Mouse (Mus musculus): Measurements from ENCODE around the gene Carmil1. TPM values are rescaled to one million over a fixed set of nuclear protein-coding genes. Genes with fewer than 3 reads are reported as not detected.

Carmil1 gene
- total and polyA plus RNA-seq, 3 experiments = 0.15 to 1.2 TPM; not detected in 1

GRCm38 (mm10) chr13:24102256-24102655 is 178.3 kb downstream of the Carmil1 start:
- H3K27ac ChIP-seq (ENCODE audit: control insufficient read depth, low read depth, low read length) = no peak overlapping the region
- no peaks in the 10 kb centered on the region for H3K79me2 ChIP-seq (ENCODE audit: control insufficient read depth, insufficient read depth, low read length, poor library complexity)
- no peak for TF ChIP-seq MAFK (IDR thresholded peaks at IDR 0.05; ENCODE audit: borderline replicate concordance, low read depth, low read length)
- TF ChIP-seq USF1 (IDR thresholded peaks at IDR 0.05; ENCODE audit: low read depth, low read length) = no peak
- no peak for TF ChIP-seq EP300 (IDR thresholded peaks at IDR 0.05; ENCODE audit: low read depth in 1 of 2, low read length in 2 of 2)
- TF ChIP-seq POLR2A (IDR thresholded peaks at IDR 0.05; ENCODE audit: control insufficient read depth in 1 of 2, insufficient read depth in 1 of 2, low read depth in 1 of 2, low read length in 2 of 2, poor library complexity in 1 of 2) = no peak
- TF ChIP-seq USF2 (IDR thresholded peaks at IDR 0.05; ENCODE audit: borderline replicate concordance in 1 of 2, insufficient read depth in 1 of 2, low read depth in 1 of 2, low read length in 2 of 2) = no peak
- TF ChIP-seq KAT2A (conservative IDR thresholded peaks at IDR 0.05; ENCODE audit: low read depth, low read length) = no peak
- TF ChIP-seq CHD2 (IDR thresholded peaks at IDR 0.05; ENCODE audit: low read length) = no peak
- no peak for TF ChIP-seq HCFC1 (IDR thresholded peaks at IDR 0.05; ENCODE audit: low read depth, low read length)
- TF ChIP-seq ZC3H11A (IDR thresholded peaks at IDR 0.05; ENCODE audit: low read depth, low read length) = no peak
- no peak for TF ChIP-seq MAZ (IDR thresholded peaks at IDR 0.05; ENCODE audit: low read depth, low read length)
- TF ChIP-seq SMC3 (IDR thresholded peaks at IDR 0.05; ENCODE audit: low read depth, low read length) = no peak
- no peak for TF ChIP-seq ELF1 (IDR thresholded peaks at IDR 0.05; ENCODE audit: low read depth, low read length)
- no peak for TF ChIP-seq MXI1 (IDR thresholded peaks at IDR 0.05; ENCODE audit: low read depth, low read length)
- TF ChIP-seq ZKSCAN1 (IDR thresholded peaks at IDR 0.05; ENCODE audit: low read depth, low read length) = no peak
- TF ChIP-seq UBTF (IDR thresholded peaks at IDR 0.05; ENCODE audit: borderline replicate concordance, insufficient read depth, low read depth, low read length) = no peak
- no peak for TF ChIP-seq CTCF (IDR thresholded peaks at IDR 0.05 in 2 of 3, conservative IDR thresholded peaks at IDR 0.05 in 1 of 3; ENCODE audit: control insufficient read depth in 1 of 3, insufficient read depth in 1 of 3, low read depth in 2 of 3, low read length in 3 of 3, poor library complexity in 1 of 3, severe bottlenecking in 1 of 3)
- TF ChIP-seq ZMIZ1 (IDR thresholded peaks at IDR 0.05; ENCODE audit: low read depth, low read length) = no peak
- TF ChIP-seq MYC (IDR thresholded peaks at IDR 0.05; ENCODE audit: low read depth, low read length) = no peak
- TF ChIP-seq TCF12 (IDR thresholded peaks at IDR 0.05; ENCODE audit: low read depth, low read length) = no peak
- no peak for TF ChIP-seq MAX (IDR thresholded peaks at IDR 0.05; ENCODE audit: low read length)
- no peaks in the 10 kb centered on the region for H3K4me1 ChIP-seq (ENCODE audit: control insufficient read depth in 1 of 2, insufficient read depth in 2 of 2, low read length in 2 of 2)
- no peaks in the 10 kb centered on the region for H3K36me3 ChIP-seq (ENCODE audit: control insufficient read depth in 1 of 2, insufficient read depth in 2 of 2, low read length in 2 of 2)
- no peak for DNase-seq (ENCODE audit: low read depth, low spot score)
- no peak overlapping the region for H3K4me3 ChIP-seq (ENCODE audit: control insufficient read depth in 1 of 2, insufficient read depth in 1 of 2, low read depth in 2 of 2, low read length in 2 of 2)
- H3K27me3 ChIP-seq (ENCODE audit: control insufficient read depth in 1 of 2, insufficient read depth in 2 of 2, low read length in 2 of 2) = no peaks in the 10 kb centered on the region
- H3K9ac ChIP-seq (ENCODE audit: control insufficient read depth, low read depth, low read length, poor library complexity, severe bottlenecking) = no peak overlapping the region
- H3K9me3 ChIP-seq (replicated peaks; ENCODE audit: insufficient read depth, low read length) = no peaks in the 10 kb centered on the region

All from MEL (cell line).